Mouse (Mus musculus): Measurements from ENCODE around the gene Zfp467. TPM values are rescaled to one million over a fixed set of nuclear protein-coding genes. Genes with fewer than 3 reads are reported as not detected.

The Zfp467 gene
- polyA plus RNA-seq, 1 experiment = 9.0 TPM

GRCm38 (mm10) chr6:48426956-48427355 is 18.7 kb downstream of the Zfp467 start:
- 85% methylated on average over 5 of the region's 5 CpGs for WGBS
- TF ChIP-seq CTCF (IDR thresholded peaks at IDR 0.05; ENCODE audit: control insufficient read depth, insufficient read depth, low read length) = no peak
- Histone ChIP-seq H3K4me1 (ENCODE audit: control insufficient read depth, insufficient read depth, low read length) (no peaks in the 10 kb centered on the region), H3K4me3 (replicated peaks; ENCODE audit: control insufficient read depth, low read depth, low read length) (no peak overlapping the region), H3K27ac (ENCODE audit: control insufficient read depth, insufficient read depth, low read depth, low read length, poor library complexity) (no peak overlapping the region)

GRCm38 (mm10) chr6:48424074-48424473 is 21.6 kb downstream of the Zfp467 start:
- WGBS = 69% methylated on average over 5 of the region's 5 CpGs
- no peak for TF ChIP-seq CTCF (IDR thresholded peaks at IDR 0.05; ENCODE audit: control insufficient read depth, insufficient read depth, low read length)
- TF ChIP-seq POLR2A (IDR thresholded peaks at IDR 0.05; ENCODE audit: borderline replicate concordance, control insufficient read depth, low read depth, low read length) = no peak
- Histone ChIP-seq H3K27ac (ENCODE audit: control insufficient read depth, insufficient read depth, low read depth, low read length, poor library complexity) (no peak overlapping the region), H3K4me3 (replicated peaks; ENCODE audit: control insufficient read depth, low read depth, low read length) (no peak overlapping the region), H3K4me1 (ENCODE audit: control insufficient read depth, insufficient read depth, low read length) (no peaks in the 10 kb centered on the region)

DNA sequence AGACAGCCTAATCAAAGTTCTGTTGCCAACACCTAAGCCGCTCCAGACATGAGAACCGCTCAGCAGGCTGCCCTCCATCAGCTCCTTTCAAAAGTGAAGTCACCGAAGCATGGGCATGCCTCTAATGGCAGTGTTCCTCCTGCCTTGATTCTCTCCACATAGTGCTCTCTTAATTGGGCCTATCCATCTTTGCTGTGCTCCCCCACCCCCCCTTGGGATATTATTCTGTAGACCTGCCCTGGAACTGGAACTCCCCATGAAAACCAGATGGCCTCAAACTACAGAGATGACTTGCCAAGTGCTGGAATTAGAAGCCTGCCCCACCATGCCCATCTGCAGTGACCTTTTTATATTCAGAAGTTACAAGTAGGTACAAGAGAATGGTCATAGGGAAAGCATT is 22.3 kb downstream of the Zfp467 start:
- no peak for TF ChIP-seq CTCF (IDR thresholded peaks at IDR 0.05; ENCODE audit: control insufficient read depth, insufficient read depth, low read length)
- no peak for TF ChIP-seq POLR2A (IDR thresholded peaks at IDR 0.05; ENCODE audit: borderline replicate concordance, control insufficient read depth, low read depth, low read length)
- Histone ChIP-seq H3K27ac (ENCODE audit: control insufficient read depth, insufficient read depth, low read depth, low read length, poor library complexity) (no peak overlapping the region), H3K4me1 (ENCODE audit: control insufficient read depth, insufficient read depth, low read length) (no peaks in the 10 kb centered on the region), H3K4me3 (replicated peaks; ENCODE audit: control insufficient read depth, low read depth, low read length) (no peak overlapping the region)
- 82% methylated on average over 3 of the region's 3 CpGs for WGBS

DNA sequence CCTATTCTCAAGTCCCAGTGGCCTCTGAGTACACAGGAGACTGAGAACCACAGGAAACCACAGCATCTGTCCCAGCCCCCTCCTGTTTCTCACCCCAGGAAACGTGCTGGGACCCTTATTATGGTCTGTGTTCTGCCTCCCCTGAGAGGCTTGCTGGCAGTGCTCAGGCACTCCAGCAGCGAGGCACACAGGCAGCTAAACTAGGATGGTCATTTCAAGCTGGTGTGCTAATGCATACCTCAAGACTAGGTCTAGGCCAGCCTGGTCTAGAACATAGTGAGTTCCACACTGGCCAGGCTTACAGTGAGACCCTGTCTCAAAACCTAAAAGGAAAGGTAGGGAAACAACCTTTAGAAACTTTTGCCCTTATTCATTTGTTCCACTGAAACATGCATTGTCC is 25.0 kb downstream of the Zfp467 start:
- no peak for TF ChIP-seq CTCF (IDR thresholded peaks at IDR 0.05; ENCODE audit: control insufficient read depth, insufficient read depth, low read length)
- no peak for TF ChIP-seq POLR2A (IDR thresholded peaks at IDR 0.05; ENCODE audit: borderline replicate concordance, control insufficient read depth, low read depth, low read length)
- Histone ChIP-seq H3K4me3 (replicated peaks; ENCODE audit: control insufficient read depth, low read depth, low read length) (no peak overlapping the region), H3K4me1 (ENCODE audit: control insufficient read depth, insufficient read depth, low read length) (no peaks in the 10 kb centered on the region), H3K27ac (ENCODE audit: control insufficient read depth, insufficient read depth, low read depth, low read length, poor library complexity) (no peak overlapping the region)
- WGBS = 4% methylated on average over 2 of the region's 2 CpGs

- Histone ChIP-seq H3K4me3 (replicated peaks; ENCODE audit: control insufficient read depth, low read depth, low read length) (no peak overlapping the region), H3K4me1 (ENCODE audit: control insufficient read depth, insufficient read depth, low read length) (no peaks in the 10 kb centered on the region), H3K27ac (ENCODE audit: control insufficient read depth, insufficient read depth, low read depth, low read length, poor library complexity) (no peak overlapping the region)
- WGBS = 70% methylated on average over 2 of the region's 2 CpGs
- TF ChIP-seq CTCF (IDR thresholded peaks at IDR 0.05; ENCODE audit: control insufficient read depth, insufficient read depth, low read length) (no peak), POLR2A (IDR thresholded peaks at IDR 0.05; ENCODE audit: borderline replicate concordance, control insufficient read depth, low read depth, low read length) (no peak)
These were observed 29.1 kb downstream of the Zfp467 start for GRCm38 (mm10) chr6:48416486-48416885.

GRCm38 (mm10) chr6:48415636-48416035 is 30.0 kb downstream of the Zfp467 start:
- WGBS = 87% methylated on average over 7 of the region's 7 CpGs
- no peak overlapping the region for H3K27ac ChIP-seq (ENCODE audit: control insufficient read depth, insufficient read depth, low read depth, low read length, poor library complexity)
- no peaks in the 10 kb centered on the region for H3K4me1 ChIP-seq (ENCODE audit: control insufficient read depth, insufficient read depth, low read length)
- TF ChIP-seq CTCF (IDR thresholded peaks at IDR 0.05; ENCODE audit: control insufficient read depth, insufficient read depth, low read length) = no peak
- TF ChIP-seq POLR2A (IDR thresholded peaks at IDR 0.05; ENCODE audit: borderline replicate concordance, control insufficient read depth, low read depth, low read length) = no peak
- H3K4me3 ChIP-seq (replicated peaks; ENCODE audit: control insufficient read depth, low read depth, low read length) = no peak overlapping the region

DNA sequence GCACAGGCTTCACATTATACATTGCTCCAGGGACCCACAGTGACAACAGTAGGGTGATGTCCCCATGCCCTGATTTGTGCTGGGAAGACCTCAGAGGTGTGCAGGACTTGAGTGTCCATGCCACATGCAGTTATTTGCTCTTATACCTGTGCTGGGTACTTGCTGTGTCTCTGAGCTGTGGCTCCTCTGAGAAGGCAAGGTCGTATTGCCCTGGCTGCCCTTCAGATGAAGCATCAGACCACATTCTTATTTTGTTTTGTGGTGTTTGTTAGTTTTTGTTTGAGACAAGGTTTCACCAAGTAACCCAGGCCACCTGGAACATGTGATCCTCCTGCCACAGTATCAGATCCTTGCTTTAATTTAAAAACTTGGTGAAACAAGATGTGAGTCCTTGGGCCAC is 30.7 kb downstream of the Zfp467 start:
- 89% methylated on average over 1 of the region's 1 CpGs for WGBS
- Histone ChIP-seq H3K4me1 (ENCODE audit: control insufficient read depth, insufficient read depth, low read length) (no peaks in the 10 kb centered on the region), H3K27ac (ENCODE audit: control insufficient read depth, insufficient read depth, low read depth, low read length, poor library complexity) (no peak overlapping the region), H3K4me3 (replicated peaks; ENCODE audit: control insufficient read depth, low read depth, low read length) (no peak overlapping the region)
- TF ChIP-seq POLR2A (IDR thresholded peaks at IDR 0.05; ENCODE audit: borderline replicate concordance, control insufficient read depth, low read depth, low read length) (no peak), CTCF (IDR thresholded peaks at IDR 0.05; ENCODE audit: control insufficient read depth, insufficient read depth, low read length) (no peak)

- Histone ChIP-seq H3K4me3 (replicated peaks; ENCODE audit: control insufficient read depth, low read depth, low read length) (no peak overlapping the region), H3K27ac (ENCODE audit: control insufficient read depth, insufficient read depth, low read depth, low read length, poor library complexity) (no peak overlapping the region), H3K4me1 (ENCODE audit: control insufficient read depth, insufficient read depth, low read length) (no peaks in the 10 kb centered on the region)
- no peak for TF ChIP-seq POLR2A (IDR thresholded peaks at IDR 0.05; ENCODE audit: borderline replicate concordance, control insufficient read depth, low read depth, low read length)
- no peak for TF ChIP-seq CTCF (IDR thresholded peaks at IDR 0.05; ENCODE audit: control insufficient read depth, insufficient read depth, low read length)
- 85% methylated on average over 10 of the region's 10 CpGs for WGBS
These were observed 32.5 kb downstream of the Zfp467 start for GRCm38 (mm10) chr6:48413081-48413480.

GRCm38 (mm10) chr6:48412662-48413061 is 33.0 kb downstream of the Zfp467 start:
- TF ChIP-seq CTCF (IDR thresholded peaks at IDR 0.05; ENCODE audit: control insufficient read depth, insufficient read depth, low read length) (no peak), POLR2A (IDR thresholded peaks at IDR 0.05; ENCODE audit: borderline replicate concordance, control insufficient read depth, low read depth, low read length) (no peak)
- no peak overlapping the region for H3K27ac ChIP-seq (ENCODE audit: control insufficient read depth, insufficient read depth, low read depth, low read length, poor library complexity)
- no peak overlapping the region for H3K4me3 ChIP-seq (replicated peaks; ENCODE audit: control insufficient read depth, low read depth, low read length)
- no peaks in the 10 kb centered on the region for H3K4me1 ChIP-seq (ENCODE audit: control insufficient read depth, insufficient read depth, low read length)
- 87% methylated on average over 3 of the region's 3 CpGs for WGBS
